Mouse (Mus musculus): ENCODE measurements around the gene Mybpc1. TPM values are rescaled to one million over a fixed set of nuclear protein-coding genes. Genes with fewer than 3 reads are reported as not detected.

Mybpc1 gene
- total and polyA plus RNA-seq, 2 experiments from 2014 or later: 1.4 to 1.7 TPM

GRCm38 (mm10) chr10:88503421-88504314 is 101.3 kb downstream of the Mybpc1 start, which contains the start of gene Chpt1:
Chpt1 (minus strand) TSS chr10:88504073.
- peak within 1 kb of the TSS; percentile 80 for H3K27ac ChIP-seq (ENCODE audit: low read depth, low read length)
- WGBS: 6% methylated on average over 60 of the region's 80 CpGs
- H3K4me3 ChIP-seq (ENCODE audit: low read depth, low read length): peak within 1 kb of the TSS; percentile 82
- peak within 1 kb of the TSS; percentile 73 for H3K4me2 ChIP-seq (ENCODE audit: low read depth)
- H3K4me1 ChIP-seq (ENCODE audit: insufficient read depth): peaks cover 4% of the 10 kb centered on the region; the same call in 1 of the 2 replicates
- H3K9ac ChIP-seq: peak within 1 kb of the TSS; percentile 91
- ATAC-seq: peak; percentile 93
- peak; percentile 84 for DNase-seq
- H3K9me3 ChIP-seq (ENCODE audit: low read length): no peaks in the 10 kb centered on the region
- H3K27me3 ChIP-seq (ENCODE audit: insufficient read depth, low read length): no peaks in the 10 kb centered on the region
- 0 out of 2 replicates have a peak, but pooled peaks have one; percentile 29 for TF ChIP-seq CTCF (IDR thresholded peaks at IDR 0.05; ENCODE audit: low read depth)
- no peaks in the 10 kb centered on the region for H3K36me3 ChIP-seq (ENCODE audit: insufficient read depth)

GRCm38 (mm10) chr10:88502919-88503318 is 102.0 kb downstream of the Mybpc1 start:
- H3K9me3 ChIP-seq (ENCODE audit: low read length): no peaks in the 10 kb centered on the region
- no peak for TF ChIP-seq CTCF (IDR thresholded peaks at IDR 0.05; ENCODE audit: low read depth)
- no peaks in the 10 kb centered on the region for H3K27me3 ChIP-seq (ENCODE audit: insufficient read depth, low read length)
- no peaks in the 10 kb centered on the region for H3K36me3 ChIP-seq (ENCODE audit: insufficient read depth)
- no peak for DNase-seq
- H3K9ac ChIP-seq: peak overlapping the region; percentile 91
- peaks cover 4% of the 10 kb centered on the region; the same call in 1 of the 2 replicates for H3K4me1 ChIP-seq (ENCODE audit: insufficient read depth)
- H3K27ac ChIP-seq (ENCODE audit: low read depth, low read length): peak overlapping the region; percentile 80; the same call in 1 of the 2 replicates
- H3K4me2 ChIP-seq (ENCODE audit: low read depth): peak overlapping the region; percentile 73
- H3K4me3 ChIP-seq (ENCODE audit: low read depth, low read length): peak overlapping the region; percentile 82
- WGBS: 44% methylated on average over 4 of the region's 4 CpGs
- no peak for ATAC-seq

GRCm38 (mm10) chr10:88501886-88502765 is 102.8 kb downstream of the Mybpc1 start:
- no peak overlapping the region; the same call in 1 of the 2 replicates for H3K4me3 ChIP-seq (ENCODE audit: low read depth, low read length)
- no peak overlapping the region for H3K27ac ChIP-seq (ENCODE audit: low read depth, low read length)
- H3K4me2 ChIP-seq (ENCODE audit: low read depth): peak overlapping the region; percentile 73
- TF ChIP-seq CTCF (IDR thresholded peaks at IDR 0.05; ENCODE audit: low read depth): no peak
- ATAC-seq: no peak
- H3K4me1 ChIP-seq (ENCODE audit: insufficient read depth): peaks cover 4% of the 10 kb centered on the region; the same call in 1 of the 2 replicates
- H3K36me3 ChIP-seq (ENCODE audit: insufficient read depth): no peaks in the 10 kb centered on the region
- no peaks in the 10 kb centered on the region for H3K9me3 ChIP-seq (ENCODE audit: low read length)
- no peaks in the 10 kb centered on the region for H3K27me3 ChIP-seq (ENCODE audit: insufficient read depth, low read length)
- WGBS: 42% methylated on average over 13 of the region's 13 CpGs
- H3K9ac ChIP-seq: no peak overlapping the region
- peak; percentile 21 for DNase-seq

- Histone ChIP-seq H3K9ac (no peak overlapping the region), H3K36me3 (ENCODE audit: insufficient read depth) (no peaks in the 10 kb centered on the region), H3K4me2 (ENCODE audit: low read depth) (no peak overlapping the region), H3K27me3 (ENCODE audit: insufficient read depth, low read length) (no peaks in the 10 kb centered on the region), H3K4me1 (ENCODE audit: insufficient read depth) (peaks cover 4% of the 10 kb centered on the region; the same call in 1 of the 2 replicates), H3K4me3 (ENCODE audit: low read depth, low read length) (no peak overlapping the region), H3K27ac (ENCODE audit: low read depth, low read length) (no peak overlapping the region), H3K9me3 (ENCODE audit: low read length) (no peaks in the 10 kb centered on the region)
- DNase-seq: no peak
- 91% methylated on average over 10 of the region's 10 CpGs for WGBS
- ATAC-seq: no peak
- no peak for TF ChIP-seq CTCF (IDR thresholded peaks at IDR 0.05; ENCODE audit: low read depth)
Measured at GRCm38 (mm10) chr10:88501370-88501769, 103.6 kb downstream of the Mybpc1 start.

GRCm38 (mm10) chr10:88499993-88500392 is 105.0 kb downstream of the Mybpc1 start:
- Histone ChIP-seq H3K4me3 (ENCODE audit: low read depth, low read length) (no peak overlapping the region), H3K9me3 (ENCODE audit: low read length) (no peaks in the 10 kb centered on the region), H3K4me1 (ENCODE audit: insufficient read depth) (peaks cover 4% of the 10 kb centered on the region; the same call in 1 of the 2 replicates), H3K4me2 (ENCODE audit: low read depth) (no peak overlapping the region), H3K9ac (no peak overlapping the region), H3K27ac (ENCODE audit: low read depth, low read length) (no peak overlapping the region), H3K36me3 (ENCODE audit: insufficient read depth) (no peaks in the 10 kb centered on the region), H3K27me3 (ENCODE audit: insufficient read depth, low read length) (no peaks in the 10 kb centered on the region)
- 75% methylated on average over 5 of the region's 5 CpGs for WGBS
- no peak for DNase-seq
- TF ChIP-seq CTCF (IDR thresholded peaks at IDR 0.05; ENCODE audit: low read depth): no peak
- ATAC-seq: no peak

GRCm38 (mm10) chr10:88496864-88497564 is 107.9 kb downstream of the Mybpc1 start:
- no peaks in the 10 kb centered on the region for H3K4me1 ChIP-seq (ENCODE audit: insufficient read depth)
- H3K9me3 ChIP-seq (ENCODE audit: low read length): no peaks in the 10 kb centered on the region
- no peak for DNase-seq

More at GRCm38 (mm10) chr10:88496864-88497564, 107.9 kb downstream of the Mybpc1 start:
- no peak for ATAC-seq
- H3K36me3 ChIP-seq (ENCODE audit: insufficient read depth): no peaks in the 10 kb centered on the region
- no peak overlapping the region for H3K27ac ChIP-seq (ENCODE audit: low read depth, low read length)
- no peak overlapping the region for H3K4me3 ChIP-seq (ENCODE audit: low read depth, low read length)
- H3K4me2 ChIP-seq (ENCODE audit: low read depth): no peak overlapping the region
- no peaks in the 10 kb centered on the region for H3K27me3 ChIP-seq (ENCODE audit: insufficient read depth, low read length)
- no peak overlapping the region for H3K9ac ChIP-seq
- WGBS: 77% methylated on average over 11 of the region's 11 CpGs
- no peak for TF ChIP-seq CTCF (IDR thresholded peaks at IDR 0.05; ENCODE audit: low read depth)

Data from forebrain, postnatal 0 days (tissue).